Mouse (Mus musculus) MEL (cell line): ENCODE measurements at regions not wholly inside any gene's neighbourhood (a gene's known extent, or its start where the extent isn't known, plus 50 kb on each side); places are given as distances from the start of the nearest gene placed in this dataset.

ENCODE experiments used
- DNase-seq: peaks from one replicate; pipeline ENCODE4 v3.0.0; 2011; ENCODE audit warnings: low read depth, low spot score
- H3K27ac ChIP-seq: 2 replicates; pipeline ENCODE4 v1.5.1; 2012; ENCODE audit warnings: low read depth, mild to moderate bottlenecking, control low read depth, low read length, moderate library complexity; ENCODE audit not compliant: control insufficient read depth
- H3K27me3 ChIP-seq, 2 experiments: fragments of 150-350 bp in 1 of 2; sonication (generic) in 1 of 2; 2 replicates each; pipeline ENCODE4 v1.6.1; 2012; ENCODE audit warnings: low read length in 2 of 2, mild to moderate bottlenecking in 2 of 2, improper control_type of control experiment in 1 of 2, moderate library complexity in 1 of 2; ENCODE audit not compliant: insufficient read depth in 2 of 2, control insufficient read depth in 1 of 2
- H3K36me3 ChIP-seq, 2 experiments: 2 replicates each; pipeline ENCODE4 v1.6.1; 2012 to 2014; ENCODE audit warnings: low read length in 2 of 2, improper control_type of control experiment in 1 of 2, inconsistent platforms in 1 of 2, mild to moderate bottlenecking in 1 of 2; ENCODE audit not compliant: insufficient read depth in 2 of 2, control insufficient read depth in 1 of 2
- H3K4me1 ChIP-seq, 2 experiments: fragments of 150-350 bp in 1 of 2; sonication (generic) in 1 of 2; 2 replicates each; pipeline ENCODE4 v1.6.1; 2012; ENCODE audit warnings: low read length in 2 of 2, improper control_type of control experiment in 1 of 2, mild to moderate bottlenecking in 1 of 2; ENCODE audit not compliant: insufficient read depth in 2 of 2, control insufficient read depth in 1 of 2
- H3K4me3 ChIP-seq, 2 experiments: fragments of 150-350 bp in 1 of 2; sonication (generic) in 1 of 2; 2 replicates each; pipeline ENCODE4 v1.5.1; 2012; ENCODE audit warnings: low read depth in 2 of 2, low read length in 2 of 2, mild to moderate bottlenecking in 2 of 2, moderate library complexity in 2 of 2, control low read depth in 1 of 2, improper control_type of control experiment in 1 of 2; ENCODE audit not compliant: control insufficient read depth in 1 of 2, insufficient read depth in 1 of 2
- H3K79me2 ChIP-seq: 2 replicates; pipeline ENCODE4 v1.6.1; 2012; ENCODE audit warnings: mild to moderate bottlenecking, low read length, moderate library complexity; ENCODE audit not compliant: control insufficient read depth, poor library complexity, insufficient read depth
- H3K9ac ChIP-seq: 2 replicates; pipeline ENCODE4 v1.6.1; 2012; ENCODE audit warnings: low read depth, mild to moderate bottlenecking, control low read depth, low read length, moderate library complexity; ENCODE audit not compliant: control insufficient read depth, poor library complexity, severe bottlenecking
- H3K9me3 ChIP-seq: fragments of 150-350 bp; sonication (generic); replicated peaks from 2 replicates; pipeline ENCODE4 v1.6.1; 2012; ENCODE audit warnings: mild to moderate bottlenecking, low read length, improper control_type of control experiment, moderate library complexity; ENCODE audit not compliant: insufficient read depth
- BHLHE40 ChIP-seq: IDR thresholded peaks from 2 replicates; pipeline ENCODE4 v1.6.1; 2012; ENCODE audit warnings: low read depth, mild to moderate bottlenecking, inconsistent platforms, low read length, improper control_type of control experiment, borderline replicate concordance
- CHD1 ChIP-seq: IDR thresholded peaks from 2 replicates; pipeline ENCODE4 v1.6.1; 2012; ENCODE audit warnings: low read depth, mild to moderate bottlenecking, inconsistent platforms, low read length, improper control_type of control experiment
- CTCF ChIP-seq, 3 experiments: IDR thresholded peaks in 2 of 3; conservative IDR thresholded peaks in 1 of 3; 2 replicates each; pipeline ENCODE4 v1.5.1; 2011 to 2012; ENCODE audit warnings: low read length in 3 of 3, low read depth in 2 of 3, mild to moderate bottlenecking in 2 of 3, improper control_type of control experiment in 1 of 3, inconsistent platforms in 1 of 3, mixed read lengths in 1 of 3, moderate library complexity in 1 of 3; ENCODE audit not compliant: control insufficient read depth in 1 of 3, insufficient read depth in 1 of 3, poor library complexity in 1 of 3, severe bottlenecking in 1 of 3
- E2F4 ChIP-seq: IDR thresholded peaks from 2 replicates; pipeline ENCODE4 v1.6.1; 2011; ENCODE audit warnings: low read depth, low read length, improper control_type of control experiment, borderline replicate concordance
- ELF1 ChIP-seq: IDR thresholded peaks from 2 replicates; pipeline ENCODE4 v1.6.1; 2014; ENCODE audit warnings: low read depth, mild to moderate bottlenecking, inconsistent platforms, low read length, improper control_type of control experiment, moderate library complexity
- EP300 ChIP-seq, 2 experiments: IDR thresholded peaks; 2 replicates each; pipeline ENCODE4 v1.6.1; 2011; ENCODE audit warnings: improper control_type of control experiment in 2 of 2, low read length in 2 of 2, low read depth in 1 of 2, mild to moderate bottlenecking in 1 of 2
- ETS1 ChIP-seq: IDR thresholded peaks from 2 replicates; pipeline ENCODE4 v1.6.1; 2012; ENCODE audit warnings: low read depth, mild to moderate bottlenecking, inconsistent platforms, low read length, improper control_type of control experiment, moderate library complexity
- GATA1 ChIP-seq: IDR thresholded peaks from 2 replicates; pipeline ENCODE4 v1.6.1; 2011; ENCODE audit warnings: low read depth, low read length, improper control_type of control experiment
- MAFK ChIP-seq: IDR thresholded peaks from 2 replicates; pipeline ENCODE4 v1.6.1; 2011; ENCODE audit warnings: low read depth, mild to moderate bottlenecking, low read length, improper control_type of control experiment, borderline replicate concordance
- MAX ChIP-seq: IDR thresholded peaks from 2 replicates; pipeline ENCODE4 v1.6.1; 2011; ENCODE audit warnings: low read length, improper control_type of control experiment
- MAZ ChIP-seq: IDR thresholded peaks from 2 replicates; pipeline ENCODE4 v1.6.1; 2012; ENCODE audit warnings: low read depth, mild to moderate bottlenecking, inconsistent platforms, low read length, improper control_type of control experiment
- MXI1 ChIP-seq: IDR thresholded peaks from 2 replicates; pipeline ENCODE4 v1.6.1; 2011; ENCODE audit warnings: mild to moderate bottlenecking, low read depth, low read length, improper control_type of control experiment
- MYC ChIP-seq: IDR thresholded peaks from 2 replicates; pipeline ENCODE4 v1.6.1; 2011; ENCODE audit warnings: low read depth, mild to moderate bottlenecking, low read length, improper control_type of control experiment, moderate library complexity
- POLR2A ChIP-seq, 2 experiments: IDR thresholded peaks; 2 replicates each; pipeline ENCODE4 v1.6.1; 2011 to 2012; ENCODE audit warnings: low read length in 2 of 2, mild to moderate bottlenecking in 2 of 2, control low read depth in 1 of 2, improper control_type of control experiment in 1 of 2, low read depth in 1 of 2, moderate library complexity in 1 of 2; ENCODE audit not compliant: control insufficient read depth in 1 of 2, insufficient read depth in 1 of 2, poor library complexity in 1 of 2
- POLR2AphosphoS2 ChIP-seq: IDR thresholded peaks from 2 replicates; pipeline ENCODE4 v1.6.1; 2011; ENCODE audit warnings: low read length, improper control_type of control experiment
- RAD21 ChIP-seq: IDR thresholded peaks from 2 replicates; pipeline ENCODE4 v1.6.1; 2011; ENCODE audit warnings: mild to moderate bottlenecking, low read depth, low read length, improper control_type of control experiment
- RCOR1 ChIP-seq: IDR thresholded peaks from 2 replicates; pipeline ENCODE4 v1.6.1; 2012; ENCODE audit warnings: low read depth, mild to moderate bottlenecking, inconsistent platforms, low read length, improper control_type of control experiment
- TAL1 ChIP-seq: IDR thresholded peaks from 2 replicates; pipeline ENCODE4 v1.6.1; 2012; ENCODE audit warnings: mild to moderate bottlenecking, inconsistent platforms, low read length, moderate library complexity, mixed read lengths
- TBP ChIP-seq: IDR thresholded peaks from 2 replicates; pipeline ENCODE4 v1.8.0; 2011; ENCODE audit warnings: low read depth, low read length, improper control_type of control experiment
- TCF12 ChIP-seq: IDR thresholded peaks from 2 replicates; pipeline ENCODE4 v1.6.1; 2014; ENCODE audit warnings: low read depth, mild to moderate bottlenecking, inconsistent platforms, low read length, improper control_type of control experiment, moderate library complexity
- UBTF ChIP-seq: IDR thresholded peaks from 2 replicates; pipeline ENCODE4 v1.6.1; 2012; ENCODE audit warnings: low read depth, mild to moderate bottlenecking, inconsistent platforms, low read length, improper control_type of control experiment, moderate library complexity, borderline replicate concordance; ENCODE audit not compliant: insufficient read depth
- USF2 ChIP-seq, 2 experiments: IDR thresholded peaks; 2 replicates each; pipeline ENCODE4 v1.6.1; 2011 to 2012; ENCODE audit warnings: improper control_type of control experiment in 2 of 2, low read length in 2 of 2, borderline replicate concordance in 1 of 2, inconsistent platforms in 1 of 2, low read depth in 1 of 2, mild to moderate bottlenecking in 1 of 2; ENCODE audit not compliant: insufficient read depth in 1 of 2
- ZC3H11A ChIP-seq: IDR thresholded peaks from 2 replicates; pipeline ENCODE4 v1.6.1; 2012; ENCODE audit warnings: low read depth, mild to moderate bottlenecking, inconsistent platforms, low read length, improper control_type of control experiment
- ZKSCAN1 ChIP-seq: IDR thresholded peaks from 2 replicates; pipeline ENCODE4 v1.6.1; 2012; ENCODE audit warnings: low read depth, mild to moderate bottlenecking, inconsistent platforms, low read length, improper control_type of control experiment, moderate library complexity
- ZMIZ1 ChIP-seq: IDR thresholded peaks from 2 replicates; pipeline ENCODE4 v1.6.1; 2012; ENCODE audit warnings: low read depth, mild to moderate bottlenecking, inconsistent platforms, low read length, improper control_type of control experiment, moderate library complexity
- ZNF384 ChIP-seq: IDR thresholded peaks from 2 replicates; pipeline ENCODE4 v1.6.1; 2012; ENCODE audit warnings: low read depth, mild to moderate bottlenecking, inconsistent platforms, low read length, improper control_type of control experiment

GRCm38 (mm10) chr11:25531668-25532398 is 678.7 kb downstream of the 5730522E02Rik start:
- Histone ChIP-seq H3K27ac (no peak overlapping the region), H3K36me3 (no peaks in the 10 kb centered on the region)
- TF ChIP-seq POLR2AphosphoS2 (no peak), MAFK (no peak), EP300 (IDR thresholded peaks at IDR 0.05; ENCODE audit: low read depth in 1 of 2, low read length in 2 of 2) (no peak), GATA1 (no peak), TAL1 (no peak), MAZ (no peak), ZC3H11A (no peak), TBP (no peak), TCF12 (no peak), ELF1 (no peak), ETS1 (no peak)
- TF ChIP-seq, all 39 proteins: peak for 0

GRCm38 (mm10) chr11:25528056-25528455 is 682.5 kb downstream of the 5730522E02Rik start:
- no peak overlapping the region for H3K4me3 ChIP-seq
- no peak for TF ChIP-seq TAL1
- TF ChIP-seq UBTF: no peak
- no peak for TF ChIP-seq MXI1
- no peak for TF ChIP-seq ZMIZ1
- no peak for TF ChIP-seq ZNF384
- no peak for TF ChIP-seq MAFK
- no peak for TF ChIP-seq GATA1
- no peak for TF ChIP-seq RCOR1
- no peak for TF ChIP-seq USF2 (IDR thresholded peaks at IDR 0.05; ENCODE audit: borderline replicate concordance in 1 of 2, insufficient read depth in 1 of 2, low read depth in 1 of 2, low read length in 2 of 2)
- no peak for TF ChIP-seq ZKSCAN1
- TF ChIP-seq MYC: no peak
- TF ChIP-seq MAX: no peak
- TF ChIP-seq E2F4: no peak
- TF ChIP-seq TCF12: no peak
- no peak for TF ChIP-seq CTCF (IDR thresholded peaks at IDR 0.05 in 2 of 3, conservative IDR thresholded peaks at IDR 0.05 in 1 of 3; ENCODE audit: control insufficient read depth in 1 of 3, insufficient read depth in 1 of 3, low read depth in 2 of 3, low read length in 3 of 3, poor library complexity in 1 of 3, severe bottlenecking in 1 of 3)
- TF ChIP-seq CHD1: no peak
- TF ChIP-seq RAD21: no peak
- TF ChIP-seq POLR2A (IDR thresholded peaks at IDR 0.05; ENCODE audit: control insufficient read depth in 1 of 2, insufficient read depth in 1 of 2, low read depth in 1 of 2, low read length in 2 of 2, poor library complexity in 1 of 2): no peak
- no peak for TF ChIP-seq BHLHE40
- H3K27ac ChIP-seq: no peak overlapping the region
- no peak for DNase-seq
- no peak overlapping the region for H3K9ac ChIP-seq
- H3K36me3 ChIP-seq: no peaks in the 10 kb centered on the region
- H3K27me3 ChIP-seq: no peaks in the 10 kb centered on the region
- H3K4me1 ChIP-seq: no peaks in the 10 kb centered on the region
- no peaks in the 10 kb centered on the region for H3K79me2 ChIP-seq
- H3K9me3 ChIP-seq: no peaks in the 10 kb centered on the region

More at GRCm38 (mm10) chr11:25531668-25532398, 678.7 kb downstream of the 5730522E02Rik start:
- H3K79me2 ChIP-seq: no peaks in the 10 kb centered on the region
- H3K9ac ChIP-seq: no peak overlapping the region
- no peak overlapping the region for H3K4me3 ChIP-seq
- H3K27me3 ChIP-seq: no peaks in the 10 kb centered on the region
- no peaks in the 10 kb centered on the region for H3K4me1 ChIP-seq
- no peaks in the 10 kb centered on the region for H3K9me3 ChIP-seq
- no peak for DNase-seq
